Mouse (Mus musculus): Measurements from ENCODE around the gene Efcab1. TPM values are rescaled to one million over a fixed set of nuclear protein-coding genes. Genes with fewer than 3 reads are reported as not detected.
"Not testable (repeated sequence)": the region's sequence is repeated elsewhere in the genome, so short reads cannot be mapped to it uniquely, and the experiment has no call there.

The Efcab1 gene
- 12.3 and 12.7 TPM in 2 replicates for polyA plus RNA-seq (2016; fragmentation: Nextera tagmentation; extraction: Ambion mirVana)

DNA sequence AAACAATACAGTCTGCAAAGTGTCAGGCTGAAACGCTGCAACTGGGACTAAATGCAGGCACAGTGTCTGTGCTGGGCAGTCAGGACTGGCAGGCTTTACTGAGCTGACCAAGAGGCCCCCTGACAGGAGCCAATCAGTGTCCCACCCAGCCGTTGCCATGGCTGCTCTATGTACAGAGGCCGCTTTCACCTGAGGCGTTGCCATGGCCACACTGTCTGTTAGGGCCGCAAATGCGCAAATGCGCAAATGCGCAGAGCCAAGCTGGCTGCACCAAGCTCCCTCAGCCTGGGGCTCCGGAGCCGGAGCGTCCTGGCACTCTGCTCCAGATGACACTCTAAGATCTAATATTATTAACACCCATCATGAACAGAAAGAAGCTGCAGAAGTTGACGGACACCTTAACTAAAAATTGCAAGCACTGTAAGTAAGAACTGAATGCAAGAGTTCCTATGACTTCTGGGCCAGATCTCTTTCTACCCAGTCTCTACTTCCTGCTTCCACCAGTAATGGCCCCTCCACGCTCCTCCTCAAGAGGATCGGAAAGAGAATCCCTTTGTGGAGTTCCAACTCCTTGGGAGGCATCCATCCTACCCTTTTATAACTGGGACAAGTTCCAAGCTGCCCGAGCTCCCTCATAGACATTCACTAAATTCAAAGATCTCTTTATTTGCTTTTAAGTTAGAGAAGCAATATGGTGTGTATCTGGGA is at the start of gene Efcab1:
Gene Efcab1 (plus strand): TSS at position 214 of the 708 bp plus-strand sequence.
- H3K9ac ChIP-seq (replicated peaks), result no peak within 1 kb of the TSS
- no peaks in the 10 kb centered on the region for H3K27me3 ChIP-seq
- peaks cover 13% of the 10 kb centered on the region for H3K4me1 ChIP-seq
- peak within 1 kb of the TSS; percentile 37 for H3K4me3 ChIP-seq
- ATAC-seq (ENCODE audit: low FRiP score, low read depth), result peak; percentile 100
- no peaks in the 10 kb centered on the region for H3K36me3 ChIP-seq
- 7% methylated on average over 15 of the region's 15 CpGs for WGBS
- H3K4me2 ChIP-seq (replicated peaks), result peak within 1 kb of the TSS; percentile 50
- no peaks in the 10 kb centered on the region for H3K9me3 ChIP-seq
- H3K27ac ChIP-seq (replicated peaks), result peak within 1 kb of the TSS; percentile 65

- no peak overlapping the region for H3K4me2 ChIP-seq (replicated peaks)
- ATAC-seq (ENCODE audit: low FRiP score, low read depth), result no peak
- H3K4me3 ChIP-seq, result no peak overlapping the region
- no peaks in the 10 kb centered on the region for H3K4me1 ChIP-seq
- H3K36me3 ChIP-seq, result no peaks in the 10 kb centered on the region
- H3K9me3 ChIP-seq, result no peaks in the 10 kb centered on the region
- no peak overlapping the region for H3K27ac ChIP-seq (replicated peaks)
- H3K9ac ChIP-seq (replicated peaks), result no peak overlapping the region
- no peaks in the 10 kb centered on the region for H3K27me3 ChIP-seq
Observed at GRCm38 (mm10) chr16:14859443-14859842, 47.0 kb upstream of the Efcab1 start.

DNA sequence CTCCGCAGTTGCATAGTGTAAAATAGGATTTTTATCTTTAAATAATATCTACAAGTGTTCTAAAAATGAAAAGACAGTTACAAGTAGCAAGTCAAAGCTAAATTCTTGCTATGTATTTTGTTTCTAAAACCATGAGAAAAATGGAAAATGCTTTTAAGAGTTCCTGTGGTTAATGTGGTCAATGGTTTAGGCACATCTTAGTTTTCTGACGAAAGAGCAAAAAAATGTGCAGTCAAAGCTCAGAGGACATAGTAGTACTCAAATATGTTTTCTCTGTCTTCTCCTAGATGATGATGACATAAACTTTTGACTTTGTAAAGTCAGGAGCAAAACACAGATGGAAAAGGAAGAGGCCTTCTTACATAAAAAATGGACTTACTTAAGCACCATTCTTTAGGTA is 21.5 kb upstream of the Efcab1 start:
- no peak for ATAC-seq (ENCODE audit: low FRiP score, low read depth)
- Histone ChIP-seq H3K4me3 (no peak overlapping the region), H3K9ac (replicated peaks) (no peak overlapping the region)

DNA sequence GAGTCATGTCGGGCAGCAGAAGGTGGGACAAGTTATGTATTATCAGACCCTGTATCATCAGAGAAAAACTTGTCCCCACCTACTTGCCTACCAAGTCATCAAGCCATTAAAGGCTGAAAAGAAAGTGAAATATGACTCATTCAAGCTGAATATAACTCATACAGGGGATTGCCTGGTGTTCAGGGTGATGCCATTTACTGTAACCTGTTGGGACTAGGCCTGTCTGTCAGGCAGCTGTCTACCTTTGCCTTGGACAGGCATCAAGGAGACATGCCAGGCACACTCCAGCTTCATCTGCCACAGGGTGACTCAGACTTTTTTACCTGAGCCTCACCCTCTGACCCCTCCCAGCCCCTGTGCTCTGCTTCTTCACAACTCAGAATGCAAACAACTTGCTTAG is 21.0 kb upstream of the Efcab1 start:
- no peak overlapping the region for H3K27ac ChIP-seq (replicated peaks)
- no peaks in the 10 kb centered on the region for H3K4me1 ChIP-seq
- H3K4me3 ChIP-seq, result no peak overlapping the region
- H3K27me3 ChIP-seq, result no peaks in the 10 kb centered on the region
- no peak overlapping the region for H3K9ac ChIP-seq (replicated peaks)
- 81% methylated on average over 1 of the region's 1 CpGs for WGBS
- no peak overlapping the region for H3K4me2 ChIP-seq (replicated peaks)
- H3K36me3 ChIP-seq, result no peaks in the 10 kb centered on the region
- no peaks in the 10 kb centered on the region for H3K9me3 ChIP-seq
- ATAC-seq (ENCODE audit: low FRiP score, low read depth), result no peak

More for the DNA sequence above, 21.5 kb upstream of the Efcab1 start:
- no peaks in the 10 kb centered on the region for H3K4me1 ChIP-seq
- 92% methylated on average over 2 of the region's 2 CpGs for WGBS
- H3K9me3 ChIP-seq, result no peaks in the 10 kb centered on the region
- no peaks in the 10 kb centered on the region for H3K27me3 ChIP-seq
- H3K36me3 ChIP-seq, result no peaks in the 10 kb centered on the region
- no peak overlapping the region for H3K4me2 ChIP-seq (replicated peaks)
- H3K27ac ChIP-seq (replicated peaks), result no peak overlapping the region

DNA sequence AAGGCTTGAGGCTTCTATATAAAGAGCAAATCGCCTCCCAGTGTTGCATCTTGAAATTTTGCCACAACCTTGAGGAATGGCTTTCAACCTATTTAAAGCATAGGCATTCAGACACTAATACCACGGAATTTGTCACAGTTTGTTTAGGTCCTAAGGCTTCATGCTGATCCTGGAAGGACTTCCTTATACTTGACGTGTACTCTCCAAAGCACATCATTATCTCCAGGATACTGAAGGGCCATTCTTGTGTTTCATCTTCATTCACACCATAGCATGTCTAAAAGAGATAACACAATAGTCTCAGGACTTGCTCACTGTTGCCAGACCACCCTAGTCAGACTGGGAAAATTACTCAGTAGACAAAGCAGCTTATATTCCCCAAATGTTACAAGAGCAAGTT is 13.9 kb upstream of the Efcab1 start:
- H3K4me1 ChIP-seq, result no peaks in the 10 kb centered on the region
- no peak overlapping the region for H3K4me3 ChIP-seq
- no peak overlapping the region for H3K4me2 ChIP-seq (replicated peaks)
- H3K36me3 ChIP-seq, result no peaks in the 10 kb centered on the region
- no peak overlapping the region for H3K9ac ChIP-seq (replicated peaks)
- no peaks in the 10 kb centered on the region for H3K9me3 ChIP-seq
- no peak overlapping the region for H3K27ac ChIP-seq (replicated peaks)
- ATAC-seq (ENCODE audit: low FRiP score, low read depth), result no peak
- 63% methylated on average over 3 of the region's 3 CpGs for WGBS
- no peaks in the 10 kb centered on the region for H3K27me3 ChIP-seq

GRCm38 (mm10) chr16:14893864-14894263 is 12.5 kb upstream of the Efcab1 start:
- no peaks in the 10 kb centered on the region for H3K9me3 ChIP-seq
- no peaks in the 10 kb centered on the region for H3K4me1 ChIP-seq
- no peak overlapping the region for H3K9ac ChIP-seq (replicated peaks)
- 69% methylated on average over 4 of the region's 4 CpGs for WGBS
- no peak overlapping the region for H3K4me2 ChIP-seq (replicated peaks)
- no peak overlapping the region for H3K4me3 ChIP-seq
- H3K27me3 ChIP-seq, result no peaks in the 10 kb centered on the region
- no peak for ATAC-seq (ENCODE audit: low FRiP score, low read depth)
- no peak overlapping the region for H3K27ac ChIP-seq (replicated peaks)
- H3K36me3 ChIP-seq, result no peaks in the 10 kb centered on the region

DNA sequence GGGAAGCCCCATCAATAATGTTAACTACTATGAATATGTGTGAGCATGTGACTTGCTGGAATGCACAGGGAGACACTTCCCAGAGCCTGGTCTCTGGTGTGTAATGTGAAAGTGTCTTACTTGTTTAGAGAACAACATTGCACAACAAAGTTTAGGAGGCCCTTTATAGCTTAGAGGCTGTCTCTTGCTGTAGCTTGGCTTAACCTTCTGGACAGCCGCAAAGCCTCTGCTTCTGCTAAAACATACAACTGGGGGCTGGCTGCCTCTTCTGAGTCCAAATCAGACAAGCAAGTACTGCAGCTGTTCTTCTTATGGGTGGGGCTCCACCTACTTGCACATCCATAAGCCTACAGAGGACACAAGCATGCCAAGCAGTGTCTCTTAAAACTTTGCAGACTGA is 11.7 kb upstream of the Efcab1 start:
- no peak overlapping the region for H3K4me2 ChIP-seq (replicated peaks)
- no peak overlapping the region for H3K27ac ChIP-seq (replicated peaks)
- H3K36me3 ChIP-seq, result no peaks in the 10 kb centered on the region
- H3K4me3 ChIP-seq, result no peak overlapping the region
- no peaks in the 10 kb centered on the region for H3K27me3 ChIP-seq
- no peaks in the 10 kb centered on the region for H3K9me3 ChIP-seq
- 87% methylated on average over 1 of the region's 1 CpGs for WGBS
- no peak overlapping the region for H3K9ac ChIP-seq (replicated peaks)
- ATAC-seq (ENCODE audit: low FRiP score, low read depth), result no peak
- H3K4me1 ChIP-seq, result no peaks in the 10 kb centered on the region

DNA sequence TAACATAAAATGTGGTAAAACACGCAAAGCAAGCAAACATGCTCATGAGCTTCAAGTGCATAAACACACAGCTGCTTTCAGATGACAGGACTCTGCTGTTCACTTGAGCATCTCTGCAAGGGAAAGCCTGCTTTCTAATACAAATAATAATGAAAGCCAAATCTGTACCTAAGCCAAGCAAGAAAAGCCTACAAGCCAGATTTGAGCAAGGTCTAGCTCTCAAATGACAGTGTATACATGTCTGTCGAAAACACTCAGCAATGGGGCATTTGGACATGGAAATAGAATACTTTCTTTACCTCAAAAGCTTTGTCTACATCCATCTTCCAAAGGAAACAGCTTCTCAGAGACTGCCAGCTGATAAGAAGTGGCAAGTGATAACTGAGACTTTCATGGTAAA is 10.9 kb upstream of the Efcab1 start:
- ATAC-seq (ENCODE audit: low FRiP score, low read depth), result no peak
- no peak overlapping the region for H3K27ac ChIP-seq (replicated peaks)
- no peaks in the 10 kb centered on the region for H3K4me1 ChIP-seq
- no peak overlapping the region for H3K9ac ChIP-seq (replicated peaks)
- no peaks in the 10 kb centered on the region for H3K27me3 ChIP-seq
- H3K9me3 ChIP-seq, result no peaks in the 10 kb centered on the region
- no peak overlapping the region for H3K4me3 ChIP-seq
- H3K36me3 ChIP-seq, result no peaks in the 10 kb centered on the region
- whole genome bisulfite sequencing, result 87% methylated on average over 2 of the region's 2 CpGs
- no peak overlapping the region for H3K4me2 ChIP-seq (replicated peaks)

DNA sequence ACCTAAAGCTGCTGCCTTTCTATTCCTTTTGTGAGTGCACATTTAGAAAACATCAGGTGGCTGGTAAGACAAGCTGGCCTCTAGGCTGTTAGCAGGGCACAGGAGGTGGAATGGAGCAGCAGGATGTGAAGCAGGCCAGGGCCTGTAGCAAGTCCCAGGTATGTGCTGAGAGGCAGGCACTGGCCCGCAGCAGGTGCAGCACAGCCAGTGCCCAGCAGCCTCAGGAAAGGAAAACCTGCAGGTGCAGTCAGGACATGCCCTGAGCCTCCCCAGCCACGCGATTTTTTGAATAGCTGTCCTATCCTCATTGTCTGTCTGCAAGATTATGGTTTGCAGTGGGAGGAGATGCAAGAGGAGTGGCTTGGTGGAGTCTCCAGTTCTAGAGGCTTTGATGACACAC is 24.3 kb downstream of the Efcab1 start:
- ATAC-seq (ENCODE audit: low FRiP score, low read depth); H3K36me3 ChIP-seq; H3K27me3 ChIP-seq; H3K9ac ChIP-seq (replicated peaks); H3K9me3 ChIP-seq; H3K4me2 ChIP-seq (replicated peaks); H3K4me1 ChIP-seq; H3K4me3 ChIP-seq; H3K27ac ChIP-seq (replicated peaks): not testable (repeated sequence)
- 68% methylated on average over 3 of the region's 3 CpGs for WGBS

DNA sequence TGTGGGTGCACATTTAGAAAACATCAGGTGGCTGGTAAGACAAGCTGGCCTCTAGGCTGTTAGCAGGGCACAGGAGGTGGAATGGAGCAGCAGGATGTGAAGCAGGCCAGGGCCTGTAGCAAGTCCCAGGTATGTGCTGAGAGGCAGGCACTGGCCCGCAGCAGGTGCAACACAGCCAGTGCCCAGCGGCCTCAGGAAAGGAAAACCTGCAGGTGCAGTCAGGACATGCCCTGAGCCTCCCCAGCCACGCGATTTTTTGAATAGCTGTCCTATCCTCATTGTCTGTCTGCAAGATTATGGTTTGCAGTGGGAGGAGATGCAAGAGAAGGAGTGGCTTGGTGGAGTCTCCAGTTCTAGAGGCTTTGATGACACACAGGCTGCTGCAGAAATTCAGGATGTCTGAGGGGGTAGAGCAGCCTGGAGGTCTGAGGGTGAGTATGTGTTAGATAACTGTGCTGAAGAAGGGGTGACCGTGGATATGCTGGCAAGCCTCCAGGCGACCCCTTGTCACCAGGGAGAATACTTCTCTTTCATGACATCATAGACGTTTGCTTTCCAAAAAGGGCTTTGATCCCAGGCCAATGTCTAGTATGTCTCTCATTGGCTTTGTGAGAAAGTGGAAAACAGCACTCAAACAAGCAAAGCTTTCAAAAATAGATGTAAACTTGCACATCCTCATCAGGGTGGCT is 30.2 kb downstream of the Efcab1 start:
- not testable (repeated sequence) for H3K9ac ChIP-seq (replicated peaks); ATAC-seq (ENCODE audit: low FRiP score, low read depth); H3K4me1 ChIP-seq; H3K36me3 ChIP-seq; H3K4me3 ChIP-seq; H3K27ac ChIP-seq (replicated peaks); H3K9me3 ChIP-seq; H3K4me2 ChIP-seq (replicated peaks); H3K27me3 ChIP-seq
- 67% methylated on average over 7 of the region's 7 CpGs for WGBS

DNA sequence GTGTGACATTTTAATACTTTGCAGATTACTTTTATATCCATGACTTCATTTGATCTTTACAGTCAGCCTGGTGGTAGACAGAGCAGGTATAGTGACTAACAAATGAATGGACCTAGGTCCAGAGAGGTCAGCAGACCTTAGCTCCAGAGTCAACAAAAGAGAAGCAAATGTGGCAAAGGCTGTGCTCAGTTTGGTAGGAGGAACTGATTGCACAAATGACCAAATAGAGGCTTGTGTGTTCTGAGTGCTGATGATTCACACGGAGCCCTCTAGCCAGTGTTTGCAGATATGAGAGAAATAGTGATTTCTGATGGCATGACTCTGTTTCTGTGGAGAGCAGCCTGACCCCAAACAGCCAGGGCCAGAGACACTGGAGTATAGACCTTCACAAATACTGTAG is 33.1 kb downstream of the Efcab1 start:
- Histone ChIP-seq H3K9ac (replicated peaks) (no peak overlapping the region), H3K27ac (replicated peaks) (no peak overlapping the region), H3K27me3 (no peaks in the 10 kb centered on the region), H3K4me1 (no peaks in the 10 kb centered on the region), H3K36me3 (no peaks in the 10 kb centered on the region), H3K4me3 (no peak overlapping the region), H3K9me3 (no peaks in the 10 kb centered on the region), H3K4me2 (replicated peaks) (no peak overlapping the region)
- ATAC-seq (ENCODE audit: low FRiP score, low read depth), result no peak
- 86% methylated on average over 1 of the region's 1 CpGs for WGBS

GRCm38 (mm10) chr16:14939994-14940715 is 33.7 kb downstream of the Efcab1 start:
- 92% methylated on average over 1 of the region's 1 CpGs for WGBS
- H3K9ac ChIP-seq (replicated peaks), result no peak overlapping the region

More at GRCm38 (mm10) chr16:14939994-14940715, 33.7 kb downstream of the Efcab1 start:
- no peak overlapping the region for H3K4me3 ChIP-seq
- H3K27ac ChIP-seq (replicated peaks), result no peak overlapping the region
- no peaks in the 10 kb centered on the region for H3K36me3 ChIP-seq
- ATAC-seq (ENCODE audit: low FRiP score, low read depth), result no peak
- no peak overlapping the region for H3K4me2 ChIP-seq (replicated peaks)
- H3K27me3 ChIP-seq, result no peaks in the 10 kb centered on the region
- no peaks in the 10 kb centered on the region for H3K9me3 ChIP-seq
- H3K4me1 ChIP-seq, result no peaks in the 10 kb centered on the region
